Comparison of ENCODE assay signal across 8 mouse cellular contexts in genomic region chr8:90346880-90347535, GRCm38 (mm10). TPM values are rescaled to one million over a fixed set of nuclear protein-coding genes. Genes with fewer than 3 reads are reported as not detected.
DNase-seq lines count a peak whose midpoint lies in the region; ATAC-seq and TF ChIP-seq lines count a peak whose summit lies in the region.

No protein-coding gene starts in this region.

- H3K27ac ChIP-seq in lung, embryonic 14.5 days (ENCODE audit: low read depth) = no peak overlapping the region
- peak overlapping the region; percentile 96 for H3K27ac ChIP-seq in forebrain, embryonic 15.5 days (replicated peaks)
- no peak overlapping the region for H3K27ac ChIP-seq in limb, embryonic 14.5 days (replicated peaks; ENCODE audit: low read depth, low read length)
- H3K27ac ChIP-seq in olfactory bulb, adult 2 months (ENCODE audit: insufficient read depth, low read depth, low read length) = peak overlapping the region; percentile 15

- ATAC-seq in lung, embryonic 14.5 days (ENCODE audit: insufficient read depth) = no peak
- ATAC-seq in forebrain, embryonic 15.5 days (replicated peaks) = 0 out of 2 replicates have a peak, but pooled peaks have one; percentile 1
- ATAC-seq in limb, embryonic 14.5 days (ENCODE audit: low FRiP score, low read depth) = no peak
- ATAC-seq in megakaryocyte progenitor cell, adult 5-6 weeks (replicated peaks; ENCODE audit: poor library complexity) = no peak

- H3K36me3 ChIP-seq in lung, embryonic 14.5 days (ENCODE audit: insufficient read depth) = no peaks in the 10 kb centered on the region
- H3K36me3 ChIP-seq in forebrain, embryonic 15.5 days = no peaks in the 10 kb centered on the region
- no peaks in the 10 kb centered on the region for H3K36me3 ChIP-seq in limb, embryonic 14.5 days (ENCODE audit: control insufficient read depth, insufficient read depth, low read length)

- peaks cover 7% of the 10 kb centered on the region; the same call in 1 of the 2 replicates for H3K4me1 ChIP-seq in lung, embryonic 14.5 days (ENCODE audit: insufficient read depth)
- peaks cover 51% of the 10 kb centered on the region for H3K4me1 ChIP-seq in forebrain, embryonic 15.5 days
- peaks cover 13% of the 10 kb centered on the region for H3K4me1 ChIP-seq in limb, embryonic 14.5 days (ENCODE audit: control insufficient read depth, insufficient read depth, low read length)
- H3K4me1 ChIP-seq in olfactory bulb, adult 2 months (ENCODE audit: control insufficient read depth, insufficient read depth, low read length) = peaks cover 5% of the 10 kb centered on the region; the same call in 1 of the 2 replicates

- 0 out of 2 replicates have a peak, but pooled peaks cover 4% of the 10 kb centered on the region for H3K27me3 ChIP-seq in lung, embryonic 14.5 days (ENCODE audit: insufficient read depth, low read length)
- no peaks in the 10 kb centered on the region for H3K27me3 ChIP-seq in forebrain, embryonic 15.5 days
- no peaks in the 10 kb centered on the region for H3K27me3 ChIP-seq in limb, embryonic 14.5 days (ENCODE audit: control insufficient read depth, insufficient read depth, low read length)

- peak overlapping the region; percentile 65 for H3K4me3 ChIP-seq in lung, embryonic 14.5 days (ENCODE audit: low read depth, low read length)
- H3K4me3 ChIP-seq in forebrain, embryonic 15.5 days = peak overlapping the region; percentile 90
- peak overlapping the region; percentile 65 for H3K4me3 ChIP-seq in limb, embryonic 14.5 days (replicated peaks; ENCODE audit: low read length)
- H3K4me3 ChIP-seq in olfactory bulb, adult 2 months (ENCODE audit: insufficient read depth, low read depth, low read length) = peak overlapping the region; percentile 83

- peak overlapping the region; percentile 82 for H3K4me2 ChIP-seq in lung, embryonic 14.5 days
- H3K4me2 ChIP-seq in forebrain, embryonic 15.5 days (replicated peaks) = peak overlapping the region; percentile 61
- peak overlapping the region; percentile 53 for H3K4me2 ChIP-seq in limb, embryonic 14.5 days (replicated peaks; ENCODE audit: low read depth, low read length, severe bottlenecking)

- H3K9me3 ChIP-seq in lung, embryonic 14.5 days (ENCODE audit: low read depth, low read length) = no peaks in the 10 kb centered on the region
- no peaks in the 10 kb centered on the region for H3K9me3 ChIP-seq in forebrain, embryonic 15.5 days
- no peaks in the 10 kb centered on the region for H3K9me3 ChIP-seq in limb, embryonic 14.5 days (ENCODE audit: control insufficient read depth, low read length)

- peak overlapping the region; percentile 79 for H3K9ac ChIP-seq in lung, embryonic 14.5 days
- H3K9ac ChIP-seq in forebrain, embryonic 15.5 days (replicated peaks) = peak overlapping the region; percentile 98
- H3K9ac ChIP-seq in limb, embryonic 14.5 days (ENCODE audit: low read depth, low read length, severe bottlenecking) = peak overlapping the region; percentile 85

- TF ChIP-seq POLR2A in limb, embryonic 14.5 days (IDR thresholded peaks at IDR 0.05; ENCODE audit: borderline replicate concordance, extremely low read depth, insufficient read depth, insufficient read length) = no peak
- TF ChIP-seq POLR2A in olfactory bulb, adult 2 months (IDR thresholded peaks at IDR 0.05; ENCODE audit: insufficient read depth, low read depth, low read length) = no peak

- WGBS in lung, embryonic 14.5 days = 1% methylated on average over 21 of the region's 21 CpGs
- under 1% methylated on average over 21 of the region's 21 CpGs for WGBS in forebrain, embryonic 15.5 days
- WGBS in limb, embryonic 14.5 days = 4% methylated on average over 21 of the region's 21 CpGs
- WGBS in olfactory bulb, adult 2 months = 3% methylated on average over 21 of the region's 21 CpGs

- DNase-seq in lung, embryonic 14.5 days = no peak
- DNase-seq in lung, postnatal 36 days = no peak
- DNase-seq in limb, embryonic 14.5 days (ENCODE audit: low spot score) = no peak
- no peak for DNase-seq in cerebellum, postnatal 36 days
- DNase-seq in T-cell, adult 2 months (ENCODE audit: low spot score) = no peak

- TF ChIP-seq CTCF in lung, embryonic 14.5 days (IDR thresholded peaks at IDR 0.05; ENCODE audit: low read depth) = no peak
- TF ChIP-seq CTCF in olfactory bulb, adult 2 months (IDR thresholded peaks at IDR 0.05; ENCODE audit: insufficient read depth, low read depth, low read length) = no peak

RNA-seq across cellular contexts. Expression of gene Tox3, which starts 1.1 kb away (rescaled TPM):
- polyA plus RNA-seq in lung, embryonic 14.5 days (2014; fragmentation: Nextera tagmentation; extraction: Ambion mirVana) = 7.6 and 8.2 TPM in 2 replicates
- 32.4 and 35.0 TPM in 2 replicates for polyA plus RNA-seq in forebrain, embryonic 15.5 days (2015; fragmentation: Nextera tagmentation; extraction: Ambion mirVana)
- 16.4 and 23.1 TPM in 2 replicates for polyA plus RNA-seq in limb, embryonic 14.5 days (2012; rRNA removed)
- polyA plus RNA-seq in limb, embryonic 14.5 days (2014; fragmentation: Nextera tagmentation; extraction: Ambion mirVana) = 9.8 and 13.0 TPM in 2 replicates
- not detected in 2 replicates for polyA plus RNA-seq in olfactory bulb, adult 2 months (2012; ENCODE audit: insufficient read depth, insufficient read length, low replicate concordance, missing spikeins)
- not detected in 2 replicates for total RNA-seq in megakaryocyte progenitor cell, adult 5-6 weeks (2015)
- 0.27 TPM in 1 of 2 replicates, not detected in the other for total RNA-seq in megakaryocyte progenitor cell, adult 5-6 weeks (2017)

Comparison
In these comparisons a context has a peak if more than half of its experiments do, and no peak if none do; other contexts are left out.
1. H3K27ac ChIP-seq: peak in forebrain, embryonic 15.5 days (single experiment) and olfactory bulb, adult 2 months (single experiment); none in lung, embryonic 14.5 days (single experiment) and limb, embryonic 14.5 days (single experiment).
2. Peak in every context shown above with its lines, with median percentiles within 50 percentile points of each other: H3K4me2 ChIP-seq, H3K4me3 ChIP-seq and H3K9ac ChIP-seq.